Mouse (Mus musculus) heart, adult 2 months (tissue): ENCODE results near the gene Fgfr2. TPM values are rescaled to one million over a fixed set of nuclear protein-coding genes. Genes with fewer than 3 reads are reported as not detected.

Experiments used
- DNase-seq, 2 experiments: peaks; one replicate each; pipeline ENCODE4 v3.0.0; 2021
- H3K27ac ChIP-seq: fragments of 200-600 bp; 2 replicates; pipeline ENCODE4 v1.8.1; 2022
- H3K27me3 ChIP-seq: fragments of 200-500 bp; 2 replicates; pipeline ENCODE4 v1.6.1; 2012; ENCODE audit warnings: mild to moderate bottlenecking, low read length, inconsistent platforms, mixed read lengths; ENCODE audit not compliant: control insufficient read depth, insufficient read depth
- H3K36me3 ChIP-seq: fragments of 200-500 bp; 2 replicates; pipeline ENCODE4 v1.6.1; 2012; ENCODE audit warnings: low read length, inconsistent platforms; ENCODE audit not compliant: control insufficient read depth, insufficient read depth
- H3K4me1 ChIP-seq: fragments of 200-500 bp; 2 replicates; pipeline ENCODE4 v1.6.1; 2011; ENCODE audit warnings: low read length; ENCODE audit not compliant: control insufficient read depth, insufficient read depth
- H3K4me3 ChIP-seq: fragments of 200-600 bp; 2 replicates; pipeline ENCODE4 v1.8.1; 2022
- H3K79me2 ChIP-seq: fragments of 200-500 bp; replicated peaks from 2 replicates; pipeline ENCODE4 v1.6.1; 2012; ENCODE audit warnings: mild to moderate bottlenecking, inconsistent platforms, low read length, moderate library complexity, mixed read lengths; ENCODE audit not compliant: control insufficient read depth, insufficient read depth
- H3K9ac ChIP-seq: fragments of 200-500 bp; 2 replicates; pipeline ENCODE4 v1.6.1; 2012; ENCODE audit warnings: low read depth, mild to moderate bottlenecking, control low read depth, inconsistent platforms, low read length, mixed read lengths
- CTCF ChIP-seq: fragments of 200-600 bp; IDR thresholded peaks from 2 replicates; pipeline ENCODE4 v1.8.1; 2022; ENCODE audit warnings: antibody characterized with exemption, mild to moderate bottlenecking, moderate library complexity
- EP300 ChIP-seq: fragments of 200-500 bp; IDR thresholded peaks from 2 replicates; pipeline ENCODE4 v1.6.1; 2011; ENCODE audit warnings: low read depth, low read length, control low read depth; ENCODE audit not compliant: insufficient read depth
- POLR2A ChIP-seq: fragments of 200-500 bp; IDR thresholded peaks from 2 replicates; pipeline ENCODE4 v1.6.1; 2011; ENCODE audit warnings: mild to moderate bottlenecking, low read depth, low read length, control low read depth; ENCODE audit not compliant: insufficient read depth
- WGBS: fragments of 180-500 bp; shearing (Covaris S2); methylation state at CpG from one replicate; pipeline ENCODE4 v1.1.7; 2018; 5-methylcytosine and 5-hydroxymethylcytosine counted together
- intact Hi-C: fragments of 180-260 bp; cut with DNase I; formaldehyde crosslinking; loops from one replicate; pipeline ENCODE4 v1.15.1; 2025
- polyA plus RNA-seq: library from polyadenylated mRNA; depleted of rRNA; stranded (reverse); fragments of >200 nt; gene quantifications from 2 replicates; pipeline ENCODE4 v1.2.3, GENCODE M21; 2012
- total RNA-seq, 2 experiments: library from RNA; stranded (reverse); gene quantifications; 2 replicates each; pipeline ENCODE4 v1.2.3; 2021

Fgfr2 gene
- total and polyA plus RNA-seq, 3 experiments = 1.1 to 2.0 (median 1.3) TPM

GRCm38 (mm10) chr7:132339041-132339839 lies 783.9 kb downstream of the Fgfr2 start:
- Histone ChIP-seq H3K4me1 (peaks cover 14% of the 10 kb centered on the region), H3K36me3 (no peaks in the 10 kb centered on the region), H3K27ac (peak overlapping the region; percentile 78), H3K79me2 (no peaks in the 10 kb centered on the region), H3K4me3 (no peak overlapping the region), H3K27me3 (no peaks in the 10 kb centered on the region), H3K9ac (no peak overlapping the region)
- WGBS = 40% methylated on average over 14 of the region's 14 CpGs
- DNase-seq = peak in 1 of 2 experiments; percentile 41
- intact Hi-C loops = loop anchor here (2.0 kb wide), 3 partner anchors 22 to 102 kb away; partner anchors contain the start of gene Chst15
- peak; percentile 74 for TF ChIP-seq EP300
- no peak for TF ChIP-seq POLR2A

GRCm38 (mm10) chr7:132338350-132338749 lies 784.8 kb downstream of the Fgfr2 start:
- Histone ChIP-seq H3K79me2 (no peaks in the 10 kb centered on the region), H3K4me1 (peaks cover 14% of the 10 kb centered on the region), H3K27ac (peak overlapping the region; percentile 78), H3K9ac (no peak overlapping the region), H3K36me3 (no peaks in the 10 kb centered on the region), H3K27me3 (no peaks in the 10 kb centered on the region), H3K4me3 (no peak overlapping the region)
- peak; percentile 93 for TF ChIP-seq EP300
- TF ChIP-seq POLR2A = peak; percentile 55; the same call in 1 of the 2 replicates
- TF ChIP-seq CTCF = 0 out of 2 replicates have a peak, but pooled peaks have one; percentile 16
- peak; percentile 34 to 56 for DNase-seq
- intact Hi-C loops = loop anchor here (2.0 kb wide), 3 partner anchors 22 to 102 kb away; partner anchors contain the start of gene Chst15
- 37% methylated on average over 6 of the region's 6 CpGs for WGBS

- no peak for TF ChIP-seq POLR2A
- no peak for TF ChIP-seq EP300
- TF ChIP-seq CTCF = no peak
- H3K4me1 ChIP-seq = peaks cover 17% of the 10 kb centered on the region
- H3K79me2 ChIP-seq = no peaks in the 10 kb centered on the region
- intact Hi-C loops = no loop called here
- H3K36me3 ChIP-seq = no peaks in the 10 kb centered on the region
- no peaks in the 10 kb centered on the region for H3K27me3 ChIP-seq
- H3K4me3 ChIP-seq = no peak overlapping the region
- DNase-seq = no peak
- 75% methylated on average over 11 of the region's 11 CpGs for WGBS
- H3K27ac ChIP-seq = peak overlapping the region; percentile 78
- no peak overlapping the region for H3K9ac ChIP-seq
These were observed 785.8 kb downstream of the Fgfr2 start for GRCm38 (mm10) chr7:132337268-132337917.

- DNase-seq = no peak
- Histone ChIP-seq H3K9ac (no peak overlapping the region), H3K79me2 (no peaks in the 10 kb centered on the region), H3K27ac (peak overlapping the region; percentile 78; the same call in 1 of the 2 replicates), H3K36me3 (no peaks in the 10 kb centered on the region), H3K4me1 (peaks cover 17% of the 10 kb centered on the region), H3K27me3 (no peaks in the 10 kb centered on the region), H3K4me3 (no peak overlapping the region)
- 25% methylated on average over 3 of the region's 3 CpGs for WGBS
- intact Hi-C loops = no loop called here
- no peak for TF ChIP-seq POLR2A
- no peak for TF ChIP-seq CTCF
- no peak for TF ChIP-seq EP300
These were observed 786.4 kb downstream of the Fgfr2 start for GRCm38 (mm10) chr7:132336781-132337180.

- Histone ChIP-seq H3K36me3 (no peaks in the 10 kb centered on the region), H3K27ac (no peak overlapping the region), H3K4me3 (no peak overlapping the region), H3K27me3 (no peaks in the 10 kb centered on the region), H3K79me2 (no peaks in the 10 kb centered on the region), H3K4me1 (peaks cover 17% of the 10 kb centered on the region), H3K9ac (no peak overlapping the region)
- TF ChIP-seq POLR2A = no peak
- TF ChIP-seq EP300 = no peak
- no peak for TF ChIP-seq CTCF
- WGBS = 81% methylated on average over 4 of the region's 4 CpGs
- DNase-seq = no peak
- intact Hi-C loops = no loop called here
These were observed 787.8 kb downstream of the Fgfr2 start for GRCm38 (mm10) chr7:132335367-132335766.

- no peak overlapping the region for H3K4me3 ChIP-seq
- 50% methylated on average over 1 of the region's 1 CpGs for WGBS
- DNase-seq = no peak
- no peak for TF ChIP-seq CTCF
- no peak for TF ChIP-seq POLR2A
- no peak for TF ChIP-seq EP300
- H3K27ac ChIP-seq = no peak overlapping the region
- intact Hi-C loops = loop anchor here (5.0 kb wide), 1 partner anchor 106 kb away; no protein-coding TSS in a partner anchor
- no peaks in the 10 kb centered on the region for H3K36me3 ChIP-seq
- peaks cover 7% of the 10 kb centered on the region for H3K4me1 ChIP-seq
- no peaks in the 10 kb centered on the region for H3K79me2 ChIP-seq
- H3K27me3 ChIP-seq = no peaks in the 10 kb centered on the region
- H3K9ac ChIP-seq = no peak overlapping the region
These were observed 790.1 kb downstream of the Fgfr2 start for GRCm38 (mm10) chr7:132333078-132333477.
